Mouse (Mus musculus): ENCODE data around the gene Tnfsf13.

Tnfsf13 gene

GRCm38 (mm10) chr11:69655264-69656064 is 30.1 kb downstream of the Tnfsf13 start, which contains the start of gene Sox15:
Gene Sox15, plus strand, starts transcription at chr11:69655314.
- DNase-seq (ENCODE audit: low read depth, low spot score), result peak; percentile 46

- DNase-seq (ENCODE audit: low read depth, low spot score), result no peak
These were observed 30.8 kb downstream of the Tnfsf13 start for GRCm38 (mm10) chr11:69654760-69655159.

DNA sequence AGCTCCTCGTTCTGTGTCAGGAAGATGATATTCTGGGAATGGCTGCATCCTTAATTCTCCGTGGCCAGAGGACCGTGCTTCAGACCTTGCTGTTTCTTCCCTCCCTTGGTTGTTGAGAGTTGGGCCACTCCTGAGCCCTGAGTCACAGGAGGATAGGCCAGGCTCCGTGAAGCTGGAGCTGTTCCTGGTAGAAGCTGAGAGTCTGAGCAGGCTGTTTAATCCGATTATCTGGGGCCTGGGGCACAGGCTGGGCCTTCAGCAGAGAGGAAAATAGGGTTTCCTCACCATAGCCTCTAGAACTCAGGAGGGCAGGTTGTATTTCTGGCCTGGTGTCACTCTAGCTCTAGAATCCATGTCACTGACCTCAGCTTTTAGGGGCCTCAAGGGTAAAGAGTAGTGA is 32.2 kb downstream of the Tnfsf13 start:
- DNase-seq (ENCODE audit: low read depth, low spot score), result no peak

GRCm38 (mm10) chr11:69645860-69646259 is 39.7 kb downstream of the Tnfsf13 start:
- no peak for DNase-seq (ENCODE audit: low read depth, low spot score)

- DNase-seq (ENCODE audit: low read depth, low spot score), result no peak
These were observed 50.1 kb downstream of the Tnfsf13 start for GRCm38 (mm10) chr11:69635471-69635870.

GRCm38 (mm10) chr11:69633128-69633866 is 52.3 kb downstream of the Tnfsf13 start:
- peak; percentile 18 for DNase-seq (ENCODE audit: low read depth, low spot score)
